Mouse (Mus musculus) heart, adult 2 months (tissue): ENCODE results near the gene Pitpnm1.

Experiments used
- CTCF ChIP-seq: fragments of 200-600 bp; IDR thresholded peaks from 2 replicates; pipeline ENCODE4 v1.8.1; 2022; ENCODE audit warnings: antibody characterized with exemption, mild to moderate bottlenecking, moderate library complexity
- EP300 ChIP-seq: fragments of 200-500 bp; IDR thresholded peaks from 2 replicates; pipeline ENCODE4 v1.6.1; 2011; ENCODE audit warnings: low read depth, low read length, control low read depth; ENCODE audit not compliant: insufficient read depth

DNA sequence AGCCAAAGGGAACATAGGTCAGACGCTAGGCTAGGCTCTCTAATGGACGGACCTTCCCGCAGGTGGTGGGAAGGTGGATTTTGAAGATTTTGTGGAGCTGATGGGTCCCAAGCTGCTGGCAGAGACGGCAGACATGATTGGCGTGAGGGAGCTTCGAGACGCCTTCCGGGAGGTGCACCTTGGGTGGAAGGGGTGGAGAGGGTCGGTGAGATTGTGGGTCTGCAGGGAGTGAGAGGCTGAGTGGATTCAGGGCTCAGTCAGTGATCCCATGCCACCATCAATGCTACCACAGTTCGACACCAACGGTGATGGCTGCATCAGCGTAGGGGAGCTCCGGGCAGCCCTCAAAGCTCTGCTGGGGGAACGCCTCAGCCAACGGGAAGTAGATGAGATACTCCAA, 13.6 kb upstream of the Pitpnm1 start:
- TF ChIP-seq CTCF: no peak
- no peak for TF ChIP-seq EP300
